8 mouse cellular contexts compared by ENCODE assay signal in the genomic region with DNA sequence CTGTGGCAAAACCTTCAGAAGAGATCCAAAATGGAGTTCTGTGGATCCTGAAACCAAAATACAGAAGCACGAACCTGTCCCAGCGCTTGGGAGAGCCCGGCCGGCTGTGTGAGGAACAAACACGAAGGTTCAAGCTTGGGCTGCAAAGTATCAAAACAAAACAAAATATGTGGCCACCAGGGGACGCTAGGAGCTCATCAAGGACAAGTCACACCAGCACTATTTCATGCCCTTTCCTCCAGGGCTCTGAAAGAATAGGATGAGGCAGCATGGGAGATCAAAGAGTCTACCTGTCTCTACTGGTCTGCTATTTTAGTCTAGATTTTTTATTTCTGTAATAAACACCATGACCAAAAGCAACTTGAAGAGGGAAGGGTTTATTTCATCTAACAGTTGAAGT. TPM values are rescaled to one million over a fixed set of nuclear protein-coding genes. Genes with fewer than 3 reads are reported as not detected.
DNase-seq lines count a peak whose midpoint lies in the region; ATAC-seq and TF ChIP-seq lines count a peak whose summit lies in the region.

No protein-coding gene starts in this region.

- no peaks in the 10 kb centered on the region for H3K9me3 ChIP-seq in kidney, embryonic 14.5 days (ENCODE audit: control insufficient read depth, low read length)
- H3K9me3 ChIP-seq in limb, embryonic 14.5 days (ENCODE audit: control insufficient read depth, low read length) = no peaks in the 10 kb centered on the region

- H3K27ac ChIP-seq in kidney, embryonic 14.5 days (ENCODE audit: low read depth, low read length) = no peak overlapping the region
- H3K27ac ChIP-seq in limb, embryonic 14.5 days (replicated peaks; ENCODE audit: low read depth, low read length) = no peak overlapping the region

- no peak for TF ChIP-seq POLR2A in limb, embryonic 14.5 days (IDR thresholded peaks at IDR 0.05; ENCODE audit: borderline replicate concordance, extremely low read depth, insufficient read depth, insufficient read length)

- WGBS in kidney, embryonic 14.5 days = 13% methylated on average over 6 of the region's 6 CpGs
- WGBS in limb, embryonic 14.5 days = 17% methylated on average over 6 of the region's 6 CpGs

- no peaks in the 10 kb centered on the region for H3K27me3 ChIP-seq in kidney, embryonic 14.5 days (ENCODE audit: control insufficient read depth, insufficient read depth, low read length)
- no peaks in the 10 kb centered on the region for H3K27me3 ChIP-seq in limb, embryonic 14.5 days (ENCODE audit: control insufficient read depth, insufficient read depth, low read length)

- H3K36me3 ChIP-seq in kidney, embryonic 14.5 days (ENCODE audit: control insufficient read depth, insufficient read depth, low read length) = no peaks in the 10 kb centered on the region
- no peaks in the 10 kb centered on the region for H3K36me3 ChIP-seq in limb, embryonic 14.5 days (ENCODE audit: control insufficient read depth, insufficient read depth, low read length)

- ATAC-seq in common myeloid progenitor, adult 5-6 weeks (replicated peaks; ENCODE audit: low read depth, poor library complexity, severe bottlenecking) = peak; percentile 57
- ATAC-seq in granulocyte monocyte progenitor cell, adult 5-6 weeks (replicated peaks; ENCODE audit: poor library complexity, severe bottlenecking) = peak; percentile 38
- peak; percentile 47; the same call in 1 of the 2 replicates for ATAC-seq in kidney, embryonic 14.5 days (ENCODE audit: low FRiP score, low TSS enrichment)
- ATAC-seq in limb, embryonic 14.5 days (ENCODE audit: low FRiP score, low read depth) = 0 out of 2 replicates have a peak, but pooled peaks have one; percentile 21

- H3K4me3 ChIP-seq in kidney, embryonic 14.5 days (ENCODE audit: low read length) = no peak overlapping the region
- H3K4me3 ChIP-seq in limb, embryonic 14.5 days (replicated peaks; ENCODE audit: low read length) = no peak overlapping the region

- no peaks in the 10 kb centered on the region for H3K4me1 ChIP-seq in kidney, embryonic 14.5 days (ENCODE audit: control insufficient read depth, insufficient read depth, low read length)
- no peaks in the 10 kb centered on the region for H3K4me1 ChIP-seq in limb, embryonic 14.5 days (ENCODE audit: control insufficient read depth, insufficient read depth, low read length)

- H3K9ac ChIP-seq in kidney, embryonic 14.5 days (ENCODE audit: low read depth, low read length) = no peak overlapping the region
- H3K9ac ChIP-seq in limb, embryonic 14.5 days (ENCODE audit: low read depth, low read length, severe bottlenecking) = no peak overlapping the region

- H3K4me2 ChIP-seq in kidney, embryonic 14.5 days (replicated peaks; ENCODE audit: low read depth, low read length) = no peak overlapping the region; the same call in 1 of the 2 replicates
- no peak overlapping the region for H3K4me2 ChIP-seq in limb, embryonic 14.5 days (replicated peaks; ENCODE audit: low read depth, low read length, severe bottlenecking)

- DNase-seq in 3T3-L1 (ENCODE audit: low read depth, low spot score) = peak; percentile 98
- DNase-seq in ZHBTc4 (ENCODE audit: low read depth, low spot score) = peak; percentile 96
- DNase-seq in limb, embryonic 14.5 days (ENCODE audit: low spot score) = peak; percentile 85
- DNase-seq in natural killer cell, adult 2 months (ENCODE audit: low spot score in 2 of 2) = peak; percentile 85
- DNase-seq in thymus, adult 18-20 months = peak; percentile 56 to 75

RNA-seq across cellular contexts. Expression of gene Ddr1, which starts 35.3 kb away (rescaled TPM):
- total RNA-seq in common myeloid progenitor, adult 5-6 weeks (2017) = not detected in 2 replicates
- not detected in 2 replicates for total RNA-seq in granulocyte monocyte progenitor cell, adult 5-6 weeks (2014; fragmentation: Nextera tagmentation)
- total RNA-seq in granulocyte monocyte progenitor cell, adult 5-6 weeks (2017) = not detected in 2 replicates
- 34.6 and 52.0 TPM in 2 replicates for polyA plus RNA-seq in kidney, embryonic 14.5 days (2014; fragmentation: Nextera tagmentation; extraction: Ambion mirVana)
- 49.4 and 60.1 TPM in 2 replicates for polyA plus RNA-seq in limb, embryonic 14.5 days (2012; rRNA removed)
- 56.7 and 58.2 TPM in 2 replicates for polyA plus RNA-seq in limb, embryonic 14.5 days (2014; fragmentation: Nextera tagmentation; extraction: Ambion mirVana)
